Mouse (Mus musculus): ENCODE measurements around the gene Fam187a. TPM values are rescaled to one million over a fixed set of nuclear protein-coding genes. Genes with fewer than 3 reads are reported as not detected.
A peak's percentile ranks its signal among the peaks of the same experiment; 100 is the strongest.

The Fam187a gene
- polyA plus RNA-seq, 1 experiment: not detected

- DNase-seq (ENCODE audit: low spot score): no peak
These were observed 9.7 kb downstream of the Fam187a start for GRCm38 (mm10) chr11:102894716-102895115.

- no peak for DNase-seq (ENCODE audit: low spot score)
These were observed 10.8 kb downstream of the Fam187a start for GRCm38 (mm10) chr11:102895779-102896178.

- no peak for DNase-seq (ENCODE audit: low spot score)
These were observed 11.7 kb downstream of the Fam187a start for GRCm38 (mm10) chr11:102896641-102897040.

GRCm38 (mm10) chr11:102898408-102898807 lies 13.4 kb downstream of the Fam187a start:
- no peak for DNase-seq (ENCODE audit: low spot score)

GRCm38 (mm10) chr11:102900763-102901162 lies 15.8 kb downstream of the Fam187a start, which contains the start of gene Gfap:
TSS of gene Gfap (minus strand) at chr11:102900912.
- DNase-seq (ENCODE audit: low spot score): peak; percentile 59

GRCm38 (mm10) chr11:102901199-102901598 lies 16.2 kb downstream of the Fam187a start:
- no peak for DNase-seq (ENCODE audit: low spot score)

GRCm38 (mm10) chr11:102902107-102902506 lies 17.1 kb downstream of the Fam187a start:
- DNase-seq (ENCODE audit: low spot score): no peak

- no peak for DNase-seq (ENCODE audit: low spot score)
These were observed 18.7 kb downstream of the Fam187a start for GRCm38 (mm10) chr11:102903654-102904053.

GRCm38 (mm10) chr11:102911376-102911775 lies 26.4 kb downstream of the Fam187a start:
- no peak for DNase-seq (ENCODE audit: low spot score)

GRCm38 (mm10) chr11:102915380-102915779 lies 30.4 kb downstream of the Fam187a start:
- no peak for DNase-seq (ENCODE audit: low spot score)

GRCm38 (mm10) chr11:102918077-102918476 lies 33.1 kb downstream of the Fam187a start:
- no peak for DNase-seq (ENCODE audit: low spot score)

GRCm38 (mm10) chr11:102921491-102921890 lies 36.5 kb downstream of the Fam187a start:
- no peak for DNase-seq (ENCODE audit: low spot score)

GRCm38 (mm10) chr11:102924557-102925350 lies 39.8 kb downstream of the Fam187a start, which contains the start of gene Kif18b:
TSS of gene Kif18b (minus strand) at chr11:102925124.
- peak; percentile 84 for DNase-seq (ENCODE audit: low spot score)

- no peak for DNase-seq (ENCODE audit: low spot score)
These were observed 40.4 kb downstream of the Fam187a start for GRCm38 (mm10) chr11:102925351-102925717.

- DNase-seq (ENCODE audit: low spot score): no peak
These were observed 45.7 kb downstream of the Fam187a start for GRCm38 (mm10) chr11:102930672-102931071.

- no peak for DNase-seq (ENCODE audit: low spot score)
These were observed 51.3 kb downstream of the Fam187a start for GRCm38 (mm10) chr11:102936272-102936671.

Other genes starting within 250 kb of the Fam187a start
- 0.04 and 0.09 TPM in 2 replicates for gene Meioc, start 221.5 kb upstream of the Fam187a start, polyA plus RNA-seq (2012; rRNA removed)
- gene Ccdc43, start 187.4 kb upstream of the Fam187a start, polyA plus RNA-seq (2012; rRNA removed): 17.3 and 17.8 TPM in 2 replicates
- 7.5 and 8.5 TPM in 2 replicates for gene Adam11, start 123.7 kb upstream of the Fam187a start, polyA plus RNA-seq (2012; rRNA removed)
- gene Gjc1, start 65.5 kb upstream of the Fam187a start, polyA plus RNA-seq (2012; rRNA removed): 31.1 and 31.3 TPM in 2 replicates
- gene Higd1b, start 49.3 kb upstream of the Fam187a start, polyA plus RNA-seq (2012; rRNA removed): 3.2 and 4.0 TPM in 2 replicates
- 42.1 and 43.4 TPM in 2 replicates for gene Eftud2, start 4.2 kb upstream of the Fam187a start, polyA plus RNA-seq (2012; rRNA removed)
- 0.66 and 0.77 TPM in 2 replicates for gene Ccdc103, start 4.0 kb upstream of the Fam187a start, polyA plus RNA-seq (2012; rRNA removed)
- gene Gfap, start 15.7 kb downstream of the Fam187a start, polyA plus RNA-seq (2012; rRNA removed): 0.53 and 0.56 TPM in 2 replicates
- 0.56 and 0.71 TPM in 2 replicates for gene Kif18b, start 40.0 kb downstream of the Fam187a start, polyA plus RNA-seq (2012; rRNA removed)
- gene C1ql1, start 61.5 kb downstream of the Fam187a start, polyA plus RNA-seq (2012; rRNA removed): 0.44 and 0.49 TPM in 2 replicates
- gene Nmt1, start 143.0 kb downstream of the Fam187a start, polyA plus RNA-seq (2012; rRNA removed): 53.5 and 57.6 TPM in 2 replicates
- gene Dcakd, start 143.2 kb downstream of the Fam187a start, polyA plus RNA-seq (2012; rRNA removed): 42.8 and 43.1 TPM in 2 replicates
- 30.9 and 36.8 TPM in 2 replicates for gene Plcd3, start 216.5 kb downstream of the Fam187a start, polyA plus RNA-seq (2012; rRNA removed)
- gene Acbd4, start 216.5 kb downstream of the Fam187a start, polyA plus RNA-seq (2012; rRNA removed): 59.4 and 76.0 TPM in 2 replicates
- 28.4 and 29.3 TPM in 2 replicates for gene Hexim1, start 231.1 kb downstream of the Fam187a start, polyA plus RNA-seq (2012; rRNA removed)
- gene Hexim2, start 247.3 kb downstream of the Fam187a start, polyA plus RNA-seq (2012; rRNA removed): 4.1 and 4.5 TPM in 2 replicates